Mouse (Mus musculus): ENCODE measurements around the gene Gm20388. TPM values are rescaled to one million over a fixed set of nuclear protein-coding genes. Genes with fewer than 3 reads are reported as not detected.

Gene Gm20388
- polyA plus RNA-seq, 1 experiment from 2014 or later: 1.4 TPM

- peak overlapping the region; percentile 96 for H3K4me2 ChIP-seq (ENCODE audit: low read depth, low read length)
- H3K9ac ChIP-seq (ENCODE audit: low read depth, low read length): peak overlapping the region; percentile 91
- 0% methylated on average over 51 of the region's 55 CpGs for WGBS (ENCODE audit: insufficient replicate concordance)
- peak overlapping the region; percentile 94 for H3K4me3 ChIP-seq (ENCODE audit: low read depth, low read length)
- peak overlapping the region; percentile 98 for H3K27ac ChIP-seq (ENCODE audit: low read length)
- ATAC-seq (ENCODE audit: low read depth): peak; percentile 49
- H3K4me1 ChIP-seq (ENCODE audit: control insufficient read depth, low read depth, low read length): peaks cover 74% of the 10 kb centered on the region
- H3K36me3 ChIP-seq (ENCODE audit: control insufficient read depth, insufficient read depth): no peaks in the 10 kb centered on the region
- H3K9me3 ChIP-seq (replicated peaks; ENCODE audit: control insufficient read depth, low read length): no peaks in the 10 kb centered on the region
- H3K27me3 ChIP-seq (ENCODE audit: control insufficient read depth, insufficient read depth, low read depth, low read length): no peaks in the 10 kb centered on the region
Observed at GRCm38 (mm10) chr8:120487729-120488510, 577.3 kb downstream of the Gm20388 start.

DNA sequence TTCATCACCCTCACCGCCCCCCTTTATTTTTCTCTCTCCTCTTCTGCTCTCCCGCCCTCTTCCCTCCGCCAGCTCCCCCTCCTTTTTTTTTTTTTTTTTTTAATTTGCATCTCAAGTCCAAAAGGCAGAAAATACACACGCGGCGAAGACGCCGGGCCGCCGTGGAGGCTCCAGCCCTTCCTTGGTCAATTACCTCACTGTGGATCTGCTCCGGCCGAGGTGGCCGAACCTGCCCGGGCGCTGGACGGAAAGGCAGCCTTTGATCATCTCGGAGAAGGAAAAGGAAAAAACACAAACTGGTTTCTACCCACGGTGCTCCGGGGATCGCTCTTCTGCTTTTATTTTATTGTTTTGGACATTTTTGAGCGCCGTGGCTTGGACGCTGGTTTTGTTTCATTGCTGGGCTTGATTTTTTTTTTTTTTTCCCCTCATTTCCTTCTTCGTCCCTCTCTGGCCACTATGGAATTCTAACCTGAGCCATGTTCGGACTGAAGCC, 578.0 kb downstream of the Gm20388 start:
- Histone ChIP-seq H3K4me3 (ENCODE audit: low read depth, low read length) (peak overlapping the region; percentile 94), H3K4me2 (ENCODE audit: low read depth, low read length) (peak overlapping the region; percentile 96), H3K36me3 (ENCODE audit: control insufficient read depth, insufficient read depth) (no peaks in the 10 kb centered on the region), H3K4me1 (ENCODE audit: control insufficient read depth, low read depth, low read length) (peaks cover 76% of the 10 kb centered on the region), H3K27me3 (ENCODE audit: control insufficient read depth, insufficient read depth, low read depth, low read length) (no peaks in the 10 kb centered on the region), H3K9ac (ENCODE audit: low read depth, low read length) (peak overlapping the region; percentile 91), H3K27ac (ENCODE audit: low read length) (peak overlapping the region; percentile 98), H3K9me3 (replicated peaks; ENCODE audit: control insufficient read depth, low read length) (no peaks in the 10 kb centered on the region)
- ATAC-seq (ENCODE audit: low read depth): no peak
- under 1% methylated on average over 25 of the region's 25 CpGs for WGBS (ENCODE audit: insufficient replicate concordance)

DNA sequence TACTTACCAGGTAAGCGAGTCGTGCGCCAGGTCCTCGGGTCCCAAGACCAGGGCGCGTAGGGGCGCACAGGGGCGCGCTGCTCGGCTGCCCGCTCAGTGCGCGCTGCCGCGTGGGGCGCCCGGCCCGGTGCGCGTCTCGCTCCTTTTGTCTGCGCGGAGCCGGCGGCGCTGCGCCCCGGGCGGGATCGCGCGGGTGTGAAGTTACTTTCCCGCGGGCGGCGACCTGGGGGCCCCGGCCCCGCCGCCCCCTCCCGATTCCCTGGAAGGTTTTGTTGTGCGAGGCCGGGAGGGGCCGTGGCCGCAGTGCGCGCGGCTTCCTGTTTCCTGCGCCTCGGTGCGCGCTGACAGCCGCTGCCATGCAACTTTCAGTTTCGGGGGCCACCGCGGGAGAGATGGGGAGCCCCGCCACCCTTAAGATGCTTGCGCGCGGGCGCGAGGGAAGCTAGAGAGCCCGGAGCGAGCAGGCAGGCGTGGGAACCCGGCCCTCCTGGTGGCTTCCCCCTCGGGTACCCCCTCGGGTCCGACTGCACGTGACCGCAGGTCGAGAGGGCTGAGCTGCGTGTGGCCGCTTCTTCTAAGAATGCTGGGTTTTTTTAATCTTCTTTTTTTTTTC, 578.6 kb downstream of the Gm20388 start:
- H3K9me3 ChIP-seq (replicated peaks; ENCODE audit: control insufficient read depth, low read length): no peaks in the 10 kb centered on the region
- H3K4me3 ChIP-seq (ENCODE audit: low read depth, low read length): peak overlapping the region; percentile 94
- H3K9ac ChIP-seq (ENCODE audit: low read depth, low read length): peak overlapping the region; percentile 91
- peak overlapping the region; percentile 98 for H3K27ac ChIP-seq (ENCODE audit: low read length)
- no peak for ATAC-seq (ENCODE audit: low read depth)
- H3K4me2 ChIP-seq (ENCODE audit: low read depth, low read length): peak overlapping the region; percentile 96
- H3K27me3 ChIP-seq (ENCODE audit: control insufficient read depth, insufficient read depth, low read depth, low read length): no peaks in the 10 kb centered on the region
- WGBS (ENCODE audit: insufficient replicate concordance): under 1% methylated on average over 73 of the region's 73 CpGs
- peaks cover 76% of the 10 kb centered on the region for H3K4me1 ChIP-seq (ENCODE audit: control insufficient read depth, low read depth, low read length)
- no peaks in the 10 kb centered on the region for H3K36me3 ChIP-seq (ENCODE audit: control insufficient read depth, insufficient read depth)

GRCm38 (mm10) chr8:120489771-120490281, 579.2 kb downstream of the Gm20388 start:
- under 1% methylated on average over 15 of the region's 15 CpGs for WGBS (ENCODE audit: insufficient replicate concordance)
- no peak for ATAC-seq (ENCODE audit: low read depth)

DNA sequence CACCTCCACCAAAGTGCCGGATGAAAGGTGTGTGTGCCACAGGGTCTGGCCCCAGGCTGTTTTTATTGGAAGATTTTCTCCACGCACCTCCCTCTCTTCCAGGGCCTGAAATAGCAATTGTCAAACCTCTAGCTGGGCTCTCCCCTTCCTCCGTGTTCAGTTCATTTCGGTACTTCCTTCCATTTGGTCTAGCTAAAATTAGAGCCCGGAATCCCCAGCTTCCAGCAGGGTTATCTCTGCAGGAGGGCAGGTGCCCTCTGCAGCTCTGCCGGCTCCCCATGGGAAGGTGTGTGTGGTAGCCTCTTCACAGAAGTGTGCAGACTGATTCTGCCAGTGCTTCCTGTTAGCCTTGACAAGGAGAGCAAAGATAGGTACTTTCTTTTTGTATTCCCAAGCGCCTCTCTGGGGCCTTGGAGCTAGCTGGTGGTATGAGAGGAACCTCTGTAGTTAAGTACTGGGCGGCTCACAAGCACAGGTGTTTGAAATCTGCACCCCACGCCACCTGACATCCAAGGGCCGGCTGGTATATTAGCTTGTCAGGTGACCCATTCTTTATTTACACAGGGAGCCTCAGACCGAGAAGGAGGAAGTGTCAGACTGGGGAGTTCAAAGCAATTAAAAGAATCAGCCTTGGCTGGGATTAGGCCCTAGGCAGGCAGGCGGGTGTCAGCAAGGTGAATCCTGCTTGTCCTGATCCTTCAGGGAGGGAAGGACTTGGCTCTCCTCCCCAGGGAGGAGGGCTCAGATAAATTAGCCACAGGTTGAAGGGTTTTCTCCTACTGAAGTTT, 579.9 kb downstream of the Gm20388 start:
- Histone ChIP-seq H3K9ac (ENCODE audit: low read depth, low read length) (peak overlapping the region; percentile 91), H3K9me3 (replicated peaks; ENCODE audit: control insufficient read depth, low read length) (no peaks in the 10 kb centered on the region), H3K27me3 (ENCODE audit: control insufficient read depth, insufficient read depth, low read depth, low read length) (no peaks in the 10 kb centered on the region), H3K4me1 (ENCODE audit: control insufficient read depth, low read depth, low read length) (peaks cover 76% of the 10 kb centered on the region), H3K4me2 (ENCODE audit: low read depth, low read length) (peak overlapping the region; percentile 96), H3K4me3 (ENCODE audit: low read depth, low read length) (peak overlapping the region; percentile 94), H3K27ac (ENCODE audit: low read length) (peak overlapping the region; percentile 98), H3K36me3 (ENCODE audit: control insufficient read depth, insufficient read depth) (no peaks in the 10 kb centered on the region)
- 7% methylated on average over 12 of the region's 12 CpGs for WGBS (ENCODE audit: insufficient replicate concordance)
- no peak for ATAC-seq (ENCODE audit: low read depth)

More at GRCm38 (mm10) chr8:120489771-120490281, 579.2 kb downstream of the Gm20388 start:
- Histone ChIP-seq H3K4me1 (ENCODE audit: control insufficient read depth, low read depth, low read length) (peaks cover 76% of the 10 kb centered on the region), H3K9me3 (replicated peaks; ENCODE audit: control insufficient read depth, low read length) (no peaks in the 10 kb centered on the region), H3K4me3 (ENCODE audit: low read depth, low read length) (peak overlapping the region; percentile 94), H3K36me3 (ENCODE audit: control insufficient read depth, insufficient read depth) (no peaks in the 10 kb centered on the region), H3K27me3 (ENCODE audit: control insufficient read depth, insufficient read depth, low read depth, low read length) (no peaks in the 10 kb centered on the region), H3K9ac (ENCODE audit: low read depth, low read length) (peak overlapping the region; percentile 91), H3K4me2 (ENCODE audit: low read depth, low read length) (peak overlapping the region; percentile 96), H3K27ac (ENCODE audit: low read length) (peak overlapping the region; percentile 98)

GRCm38 (mm10) chr8:120491166-120491793, 580.6 kb downstream of the Gm20388 start:
- H3K27me3 ChIP-seq (ENCODE audit: control insufficient read depth, insufficient read depth, low read depth, low read length): no peaks in the 10 kb centered on the region
- WGBS (ENCODE audit: insufficient replicate concordance): 40% methylated on average over 5 of the region's 5 CpGs

GRCm38 (mm10) chr8:120492193-120492880, 581.7 kb downstream of the Gm20388 start:
- 43% methylated on average over 14 of the region's 14 CpGs for WGBS (ENCODE audit: insufficient replicate concordance)
- Histone ChIP-seq H3K36me3 (ENCODE audit: control insufficient read depth, insufficient read depth) (no peaks in the 10 kb centered on the region), H3K9me3 (replicated peaks; ENCODE audit: control insufficient read depth, low read length) (no peaks in the 10 kb centered on the region), H3K4me1 (ENCODE audit: control insufficient read depth, low read depth, low read length) (peaks cover 76% of the 10 kb centered on the region), H3K27ac (ENCODE audit: low read length) (peak overlapping the region; percentile 67; the same call in 1 of the 2 replicates), H3K9ac (ENCODE audit: low read depth, low read length) (peak overlapping the region; percentile 25; the same call in 1 of the 2 replicates), H3K4me3 (ENCODE audit: low read depth, low read length) (peak overlapping the region; percentile 94), H3K27me3 (ENCODE audit: control insufficient read depth, insufficient read depth, low read depth, low read length) (no peaks in the 10 kb centered on the region), H3K4me2 (ENCODE audit: low read depth, low read length) (peak overlapping the region; percentile 96)
- ATAC-seq (ENCODE audit: low read depth): 0 out of 2 replicates have a peak, but pooled peaks have one; percentile 4

More at GRCm38 (mm10) chr8:120491166-120491793, 580.6 kb downstream of the Gm20388 start:
- Histone ChIP-seq H3K4me3 (ENCODE audit: low read depth, low read length) (peak overlapping the region; percentile 94), H3K9me3 (replicated peaks; ENCODE audit: control insufficient read depth, low read length) (no peaks in the 10 kb centered on the region), H3K36me3 (ENCODE audit: control insufficient read depth, insufficient read depth) (no peaks in the 10 kb centered on the region), H3K4me1 (ENCODE audit: control insufficient read depth, low read depth, low read length) (peaks cover 75% of the 10 kb centered on the region), H3K27ac (ENCODE audit: low read length) (peak overlapping the region; percentile 14), H3K4me2 (ENCODE audit: low read depth, low read length) (peak overlapping the region; percentile 96), H3K9ac (ENCODE audit: low read depth, low read length) (peak overlapping the region; percentile 91)
- ATAC-seq (ENCODE audit: low read depth): no peak

DNA sequence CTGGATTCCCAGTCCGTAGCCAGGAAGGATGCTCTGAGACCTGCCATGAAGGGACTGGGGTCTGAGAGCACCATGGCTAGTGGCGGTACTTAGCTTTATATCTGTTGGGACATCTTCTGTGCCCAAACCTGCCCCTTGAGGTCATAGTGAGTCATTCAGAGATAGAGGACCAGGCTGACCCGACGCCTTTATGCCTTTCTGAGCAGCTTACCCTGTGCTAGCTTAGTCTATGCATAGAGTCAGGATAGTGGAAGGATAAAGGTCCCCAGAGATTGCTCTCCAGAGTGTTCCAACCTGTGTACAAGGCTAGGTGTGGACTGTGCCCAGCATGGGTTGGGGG, 582.2 kb downstream of the Gm20388 start:
- Histone ChIP-seq H3K9me3 (replicated peaks; ENCODE audit: control insufficient read depth, low read length) (no peaks in the 10 kb centered on the region), H3K36me3 (ENCODE audit: control insufficient read depth, insufficient read depth) (no peaks in the 10 kb centered on the region), H3K4me1 (ENCODE audit: control insufficient read depth, low read depth, low read length) (peaks cover 81% of the 10 kb centered on the region), H3K27me3 (ENCODE audit: control insufficient read depth, insufficient read depth, low read depth, low read length) (no peaks in the 10 kb centered on the region), H3K4me3 (ENCODE audit: low read depth, low read length) (peak overlapping the region; percentile 94; the same call in 1 of the 2 replicates), H3K4me2 (ENCODE audit: low read depth, low read length) (peak overlapping the region; percentile 96), H3K9ac (ENCODE audit: low read depth, low read length) (peak overlapping the region; percentile 33; the same call in 1 of the 2 replicates), H3K27ac (ENCODE audit: low read length) (peak overlapping the region; percentile 67)
- no peak for ATAC-seq (ENCODE audit: low read depth)
- WGBS (ENCODE audit: insufficient replicate concordance): 30% methylated on average over 4 of the region's 4 CpGs

All from liver, embryonic 16.5 days (tissue).